Mouse (Mus musculus) layer of hippocampus, postnatal 14 days (tissue): ENCODE data around the gene Bola2. TPM values are rescaled to one million over a fixed set of nuclear protein-coding genes. Genes with fewer than 3 reads are reported as not detected.
"Not testable (repeated sequence)": the region's sequence is repeated elsewhere in the genome, so short reads cannot be mapped to it uniquely, and the experiment has no call there.

ENCODE experiments used
- DNase-seq, 2 experiments: peaks; one replicate each; pipeline ENCODE4 v3.0.0; 2021 to 2022; ENCODE audit warnings: low spot score in 2 of 2, mixed read lengths in 1 of 2
- total RNA-seq, 2 experiments: library from RNA; stranded (reverse); gene quantifications; 2 replicates each; pipeline ENCODE4 v1.2.3; 2021

The Bola2 gene
- total RNA-seq, 2 experiments from 2014 or later = 119 to 129 TPM

- DNase-seq = no peak
These were observed 12.4 kb downstream of the Bola2 start, which contains the start of gene Coro1a for GRCm38 (mm10) chr7:126707442-126708174. Gene Coro1a (minus strand): TSS chr7:126707787.

- no peak for DNase-seq
These were observed 13.2 kb downstream of the Bola2 start for GRCm38 (mm10) chr7:126708175-126708952.

- no peak for DNase-seq
These were observed 15.1 kb downstream of the Bola2 start for GRCm38 (mm10) chr7:126710266-126710665.

- DNase-seq = no peak
These were observed 16.7 kb downstream of the Bola2 start for GRCm38 (mm10) chr7:126711910-126712309.

DNA sequence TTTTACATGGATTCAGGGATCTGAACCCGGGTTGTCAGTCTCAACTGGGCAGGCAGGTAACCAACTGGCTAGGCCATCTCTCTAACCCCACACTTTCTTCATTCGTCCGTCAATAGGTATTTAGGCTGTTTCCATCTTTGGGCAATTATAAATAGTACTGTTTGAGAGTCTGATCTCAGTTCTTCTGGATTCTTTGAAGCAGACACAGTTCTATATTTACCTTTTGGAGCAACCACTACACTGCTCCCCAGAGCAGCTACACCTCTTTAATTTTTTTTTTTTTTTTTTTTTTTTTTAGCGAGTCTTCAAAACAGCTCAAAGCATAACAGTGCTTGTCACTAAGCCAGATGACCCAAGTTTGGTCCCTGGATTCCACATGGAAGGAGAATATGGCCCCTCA lies 20.5 kb downstream of the Bola2 start:
- no peak for DNase-seq

- no peak for DNase-seq
These were observed 22.4 kb downstream of the Bola2 start for GRCm38 (mm10) chr7:126717566-126717965.

GRCm38 (mm10) chr7:126718787-126719337 lies 23.7 kb downstream of the Bola2 start:
- DNase-seq = no peak

- DNase-seq = no peak
These were observed 26.4 kb downstream of the Bola2 start for GRCm38 (mm10) chr7:126721635-126722034.

- no peak for DNase-seq
These were observed 29.9 kb downstream of the Bola2 start for GRCm38 (mm10) chr7:126725077-126725476.

- DNase-seq = no peak
These were observed 30.5 kb downstream of the Bola2 start for GRCm38 (mm10) chr7:126725667-126726066.

GRCm38 (mm10) chr7:126730256-126730789 lies 35.1 kb downstream of the Bola2 start:
- DNase-seq = not testable (repeated sequence)

- no peak for DNase-seq
These were observed 40.9 kb downstream of the Bola2 start for GRCm38 (mm10) chr7:126736122-126736521.

DNA sequence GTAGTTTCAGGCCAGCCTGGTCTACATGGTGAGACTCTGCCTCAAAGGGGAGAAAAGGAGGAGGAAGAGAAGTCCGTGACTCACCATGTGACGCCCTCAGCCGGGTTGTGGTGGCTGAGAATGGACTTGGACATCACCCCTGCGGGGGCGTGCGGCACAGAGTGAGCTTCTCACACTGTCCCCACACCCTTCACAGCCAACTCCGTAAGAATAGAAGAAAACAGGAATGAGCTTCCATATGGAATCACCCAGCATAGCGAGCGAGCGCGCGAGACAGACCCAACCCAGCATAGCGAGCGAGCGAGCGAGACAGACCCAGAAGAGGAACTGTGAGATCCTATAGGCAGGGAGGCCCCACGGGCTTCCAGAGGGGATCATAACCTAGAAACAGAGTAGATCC lies 44.4 kb downstream of the Bola2 start:
- no peak for DNase-seq

- no peak for DNase-seq
These were observed 45.0 kb downstream of the Bola2 start for GRCm38 (mm10) chr7:126740132-126740735.

DNA sequence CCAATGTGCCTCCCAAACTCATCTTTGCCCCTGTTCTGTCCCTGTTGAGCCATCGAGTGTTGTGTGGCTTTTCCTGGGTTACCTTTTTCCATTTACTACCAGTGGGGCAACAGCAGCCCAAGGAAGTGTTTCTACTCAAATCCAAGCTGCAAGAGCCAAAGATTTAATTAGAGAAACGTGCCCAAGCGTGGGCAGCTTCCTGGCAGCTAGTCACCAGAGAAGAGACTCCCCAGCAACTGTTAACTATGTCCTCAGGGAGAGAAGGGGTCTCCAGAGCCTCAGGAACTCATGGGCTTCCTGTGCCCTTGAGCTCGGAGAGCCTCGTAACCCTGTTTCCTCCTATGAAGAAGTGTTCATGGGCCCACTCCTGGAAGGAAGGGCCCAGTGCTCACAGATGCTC lies 45.8 kb downstream of the Bola2 start:
- DNase-seq = no peak

GRCm38 (mm10) chr7:126741452-126741851 lies 46.3 kb downstream of the Bola2 start:
- DNase-seq = no peak

DNA sequence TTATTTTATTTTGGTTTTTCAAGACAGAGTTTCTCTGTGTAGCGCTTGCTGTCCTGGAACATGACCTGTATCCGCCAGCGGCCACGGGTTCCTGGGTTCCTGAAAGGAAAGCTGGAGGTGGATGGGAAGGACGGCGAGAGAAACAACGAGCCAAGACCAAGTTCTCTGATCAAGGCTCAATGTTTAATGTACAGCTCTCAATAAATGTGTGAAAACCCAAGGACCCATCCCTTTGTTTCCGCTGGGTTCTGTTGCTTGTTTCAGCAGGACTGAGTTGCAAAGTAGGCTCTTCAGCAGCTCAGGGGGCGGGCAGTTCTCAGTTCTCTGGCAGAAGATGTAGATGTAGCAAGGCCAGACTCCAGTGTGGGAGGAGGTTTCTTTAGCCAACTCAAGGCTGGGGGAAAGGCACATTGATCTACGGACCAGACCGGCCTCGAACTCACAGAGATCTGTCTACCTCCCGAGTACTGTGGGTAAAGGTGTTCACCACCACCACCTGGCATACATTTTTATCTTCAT lies 46.8 kb downstream of the Bola2 start:
- no peak for DNase-seq

GRCm38 (mm10) chr7:126746066-126746465 lies 50.9 kb downstream of the Bola2 start:
- no peak for DNase-seq

DNA sequence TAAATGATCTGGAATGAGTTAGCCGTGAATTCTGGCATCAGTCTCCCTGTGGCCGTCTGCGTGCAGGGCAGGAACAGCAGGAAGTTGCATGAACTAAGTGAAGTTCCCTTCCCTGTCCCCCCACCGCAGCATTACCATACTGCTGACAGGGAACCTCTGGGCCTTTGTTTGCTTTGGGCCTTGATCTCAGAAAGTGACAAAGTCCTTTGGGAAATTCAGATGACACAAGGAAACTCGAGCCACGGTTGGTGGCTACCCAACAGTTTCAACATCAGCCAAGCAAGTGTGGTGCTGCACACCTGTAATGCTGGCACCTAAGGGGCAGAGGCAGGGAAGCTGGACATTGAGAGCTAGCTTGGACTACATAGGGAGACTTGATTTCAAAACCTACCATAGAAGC lies 51.6 kb downstream of the Bola2 start:
- no peak for DNase-seq

DNA sequence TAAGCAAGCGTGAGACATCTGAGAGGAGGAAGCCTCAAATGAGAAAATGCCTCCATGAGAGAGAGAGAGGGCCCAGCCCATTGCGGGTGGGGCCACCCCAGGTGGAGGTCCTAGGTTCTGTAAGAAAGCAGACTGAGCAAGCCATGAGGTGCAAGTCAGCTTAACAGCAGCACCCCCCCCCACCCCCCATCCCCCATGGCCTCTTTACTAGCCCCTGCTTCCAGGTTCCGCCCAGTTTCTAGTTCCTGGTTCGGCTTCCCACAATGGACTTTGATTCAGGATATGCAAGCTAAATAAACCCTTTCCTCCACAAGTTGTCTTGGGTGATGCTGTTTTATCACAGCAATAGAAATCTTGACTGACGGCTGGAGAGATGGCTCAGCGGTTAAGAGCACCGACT lies 53.6 kb downstream of the Bola2 start:
- no peak for DNase-seq
